Mouse (Mus musculus) retina, postnatal 7 days (tissue): Measurements from ENCODE around the gene Kat2a.
A peak's percentile ranks its signal among the peaks of the same experiment; 100 is the strongest.

Source experiments
- DNase-seq: peaks from one replicate; pipeline ENCODE4 v3.0.0-alpha.2; 2012; ENCODE audit warnings: low read depth, low spot score

Kat2a gene

GRCm38 (mm10) chr11:100710977-100711376, 1.3 kb downstream of the Kat2a start:
- no peak for DNase-seq

- no peak for DNase-seq
Observed at GRCm38 (mm10) chr11:100710528-100710927, 1.7 kb downstream of the Kat2a start.

GRCm38 (mm10) chr11:100709201-100709810, 3.0 kb downstream of the Kat2a start:
- no peak for DNase-seq

- no peak for DNase-seq
Observed at GRCm38 (mm10) chr11:100705095-100705747, 7.0 kb downstream of the Kat2a start.

- no peak for DNase-seq
Observed at GRCm38 (mm10) chr11:100703851-100704531, 8.3 kb downstream of the Kat2a start, which contains the start of gene Dhx58. Gene Dhx58, minus strand, starts transcription at chr11:100704271.

- no peak for DNase-seq
Observed at GRCm38 (mm10) chr11:100703366-100703765, 8.9 kb downstream of the Kat2a start.

GRCm38 (mm10) chr11:100702906-100703305, 9.4 kb downstream of the Kat2a start:
- no peak for DNase-seq

- peak; percentile 67 for DNase-seq
Observed at GRCm38 (mm10) chr11:100702081-100702851, 10.0 kb downstream of the Kat2a start.

- no peak for DNase-seq
Observed at GRCm38 (mm10) chr11:100701301-100701700, 11.0 kb downstream of the Kat2a start.

- no peak for DNase-seq
Observed at GRCm38 (mm10) chr11:100700710-100701109, 11.6 kb downstream of the Kat2a start.

GRCm38 (mm10) chr11:100697921-100698320, 14.3 kb downstream of the Kat2a start:
- no peak for DNase-seq

GRCm38 (mm10) chr11:100694926-100695325, 17.3 kb downstream of the Kat2a start:
- peak; percentile 78 for DNase-seq

- no peak for DNase-seq
Observed at GRCm38 (mm10) chr11:100693154-100693553, 19.1 kb downstream of the Kat2a start.

GRCm38 (mm10) chr11:100692164-100692616, 20.1 kb downstream of the Kat2a start, which contains the start of gene Zfp385c:
Gene Zfp385c, minus strand, starts transcription at chr11:100692455.
- no peak for DNase-seq

- DNase-seq, result no peak
Observed at GRCm38 (mm10) chr11:100690389-100690788, 21.9 kb downstream of the Kat2a start.

GRCm38 (mm10) chr11:100688443-100688842, 23.8 kb downstream of the Kat2a start:
- DNase-seq, result no peak

GRCm38 (mm10) chr11:100687265-100687664, 25.0 kb downstream of the Kat2a start:
- DNase-seq, result no peak

GRCm38 (mm10) chr11:100685371-100685770, 26.9 kb downstream of the Kat2a start:
- no peak for DNase-seq

GRCm38 (mm10) chr11:100684084-100684483, 28.2 kb downstream of the Kat2a start:
- no peak for DNase-seq

- no peak for DNase-seq
Observed at GRCm38 (mm10) chr11:100682526-100682925, 29.7 kb downstream of the Kat2a start.

GRCm38 (mm10) chr11:100681826-100682225, 30.4 kb downstream of the Kat2a start:
- no peak for DNase-seq

- DNase-seq, result no peak
Observed at GRCm38 (mm10) chr11:100677810-100678209, 34.5 kb downstream of the Kat2a start.
